Mouse (Mus musculus) kidney, adult 18-20 months (tissue): Measurements from ENCODE around the gene Nosip.
A peak's percentile ranks its signal among the peaks of the same experiment; 100 is the strongest.

Source experiments
- DNase-seq: peaks from one replicate; pipeline ENCODE4 v3.0.0; 2021

Nosip gene

GRCm38 (mm10) chr7:45061532-45062075 lies 625 bp upstream of the Nosip start:
- DNase-seq = peak; percentile 81

GRCm38 (mm10) chr7:45067190-45067999 lies 5.2 kb downstream of the Nosip start:
- DNase-seq = no peak

GRCm38 (mm10) chr7:45068000-45068318 lies 5.7 kb downstream of the Nosip start:
- DNase-seq = peak; percentile 57

GRCm38 (mm10) chr7:45069671-45070070 lies 7.4 kb downstream of the Nosip start:
- DNase-seq = no peak

- DNase-seq = no peak
Measured at GRCm38 (mm10) chr7:45072230-45072629, 10.0 kb downstream of the Nosip start.

GRCm38 (mm10) chr7:45073171-45073707 lies 11.0 kb downstream of the Nosip start:
- DNase-seq = no peak

- no peak for DNase-seq
Measured at GRCm38 (mm10) chr7:45073949-45074348, 11.7 kb downstream of the Nosip start.

- DNase-seq = no peak
Measured at GRCm38 (mm10) chr7:45075405-45075804, 13.2 kb downstream of the Nosip start.

DNA sequence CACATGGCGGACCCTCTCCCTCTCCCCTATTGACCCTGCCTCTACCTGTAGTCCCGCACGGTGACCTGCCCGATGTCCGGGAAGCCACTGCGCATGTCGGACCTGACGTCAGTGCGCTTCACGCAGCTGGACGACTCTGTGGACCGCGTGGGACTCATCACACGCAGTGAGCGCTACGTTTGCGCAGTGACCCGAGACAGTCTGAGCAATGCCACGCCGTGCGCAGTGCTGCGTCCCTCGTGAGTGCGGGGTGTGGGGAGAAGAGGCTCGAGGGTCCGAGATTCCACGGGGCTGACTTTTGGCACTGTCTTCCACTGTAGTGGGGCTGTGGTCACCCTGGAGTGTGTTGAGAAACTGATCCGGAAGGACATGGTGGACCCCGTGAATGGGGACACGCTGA lies 14.3 kb downstream of the Nosip start:
- no peak for DNase-seq

DNA sequence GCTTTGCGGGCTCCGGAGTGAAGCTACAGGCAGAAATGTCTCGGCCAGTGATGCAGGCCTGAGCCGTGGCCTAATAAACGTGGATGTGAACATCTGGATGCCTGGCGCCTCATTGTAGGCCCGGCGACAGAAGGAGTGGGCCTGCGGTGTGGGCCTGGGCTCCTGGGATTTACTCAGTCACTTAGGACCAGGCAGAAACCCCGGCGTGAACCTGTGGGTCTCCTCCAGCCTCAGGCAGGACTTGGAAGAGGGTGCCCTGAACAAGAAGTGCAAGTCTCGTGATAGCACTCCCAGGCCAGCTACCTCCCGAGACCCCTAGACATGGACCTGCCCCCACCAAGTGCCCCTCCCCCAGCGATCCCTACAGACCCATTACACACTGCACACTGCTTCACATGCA lies 15.1 kb downstream of the Nosip start:
- DNase-seq = no peak

GRCm38 (mm10) chr7:45077829-45078228 lies 15.6 kb downstream of the Nosip start:
- no peak for DNase-seq

DNA sequence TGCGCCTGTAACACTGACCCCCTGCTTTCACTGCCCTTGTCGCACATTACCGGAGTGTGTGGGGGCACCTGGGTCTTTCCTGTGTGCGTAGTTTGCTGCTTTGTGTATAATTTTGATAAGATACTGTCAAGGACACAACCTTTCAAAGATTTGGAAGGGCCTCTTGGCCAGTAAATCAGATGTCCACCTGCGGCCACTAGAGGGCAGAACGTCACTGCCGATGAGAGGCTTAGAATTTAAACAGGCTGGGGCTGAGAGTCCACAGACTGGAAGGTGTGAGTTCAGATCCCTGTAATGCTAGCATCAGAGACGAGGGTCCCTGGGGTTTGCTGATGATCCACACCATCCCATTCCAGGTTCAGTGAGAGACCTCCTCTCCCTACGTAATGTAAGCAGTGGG lies 16.3 kb downstream of the Nosip start:
- DNase-seq = peak; percentile 81

- peak; percentile 94 for DNase-seq
Measured at GRCm38 (mm10) chr7:45079856-45080255, 17.6 kb downstream of the Nosip start.

GRCm38 (mm10) chr7:45081016-45081415 lies 18.8 kb downstream of the Nosip start:
- no peak for DNase-seq

GRCm38 (mm10) chr7:45082401-45083299 lies 20.4 kb downstream of the Nosip start:
- peak; percentile 40 for DNase-seq

DNA sequence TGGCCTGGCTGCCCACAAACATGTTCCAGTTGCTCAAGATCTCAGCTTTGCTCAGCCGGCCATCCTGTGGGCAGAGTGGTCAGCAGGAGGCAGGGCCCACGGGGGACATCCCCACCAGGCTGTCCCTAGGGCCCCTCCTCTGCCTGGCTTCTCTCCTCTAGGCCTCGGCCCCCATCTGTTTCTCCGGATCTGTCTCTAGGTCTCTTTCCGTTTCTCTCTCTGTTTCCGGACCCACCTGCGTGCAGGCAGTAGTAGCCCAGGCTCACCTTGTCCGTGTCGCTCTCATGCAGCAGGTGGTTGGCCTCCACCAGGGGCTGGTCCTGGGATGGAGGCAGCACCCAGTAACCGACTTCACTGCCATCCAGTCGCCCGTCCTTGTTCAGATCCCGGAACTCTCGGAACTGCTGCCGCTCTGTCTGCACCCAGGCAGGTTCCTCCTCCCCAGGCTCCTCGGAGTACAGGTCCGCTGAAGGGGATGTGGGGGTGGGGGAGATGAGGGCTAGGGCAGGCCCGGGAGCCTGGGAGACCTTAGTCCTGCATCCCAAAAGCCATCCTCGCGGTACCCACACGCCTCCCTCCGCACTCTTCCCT lies 21.2 kb downstream of the Nosip start:
- DNase-seq = no peak

GRCm38 (mm10) chr7:45086084-45086483 lies 23.9 kb downstream of the Nosip start:
- DNase-seq = no peak

DNA sequence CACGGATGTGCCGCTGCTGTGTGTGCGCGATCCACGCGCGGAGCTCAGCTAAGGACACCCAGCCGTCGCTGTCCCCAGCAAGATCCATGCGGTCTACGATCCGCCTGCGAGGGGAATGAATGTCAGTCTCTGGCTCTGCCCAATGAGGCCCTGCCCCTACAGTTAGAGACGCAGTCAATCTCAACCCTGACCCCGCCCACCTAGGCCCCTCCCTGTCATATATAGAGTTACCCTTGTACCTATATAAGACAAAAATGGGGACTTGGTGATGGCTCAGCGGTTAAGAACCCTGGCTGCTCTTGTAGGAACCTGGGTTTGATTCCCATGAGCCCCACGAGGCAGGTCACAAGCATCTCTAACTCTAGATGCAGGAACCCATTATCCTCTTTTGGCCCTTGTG lies 26.4 kb downstream of the Nosip start:
- no peak for DNase-seq

- no peak for DNase-seq
Measured at GRCm38 (mm10) chr7:45090251-45090977, 28.2 kb downstream of the Nosip start.

GRCm38 (mm10) chr7:45091001-45091990 lies 29.1 kb downstream of the Nosip start:
- no peak for DNase-seq

- peak; percentile 61 for DNase-seq
Measured at GRCm38 (mm10) chr7:45092048-45092447, 29.8 kb downstream of the Nosip start, which contains the start of gene Rcn3. Gene Rcn3 (minus strand): TSS chr7:45092221.
